Mouse (Mus musculus) limb, embryonic 13.5 days (tissue): ENCODE results near the gene Gm1113. TPM values are rescaled to one million over a fixed set of nuclear protein-coding genes. Genes with fewer than 3 reads are reported as not detected.

Source experiments
- ATAC-seq: fragments of 200-750 bp; cut with Nextera tagmentation; 2 replicates; pipeline ENCODE4 v1.8.0; 2017; ENCODE audit warnings: low read depth, moderate number of reproducible peaks, moderate TSS enrichment; ENCODE audit not compliant: low FRiP score
- H3K27ac ChIP-seq: fragments of 300-500 bp; sonication (generic); 2 replicates; pipeline ENCODE4 v1.5.1; 2015; ENCODE audit warnings: inconsistent platforms, mild to moderate bottlenecking, moderate library complexity
- H3K27me3 ChIP-seq: fragments of 300-500 bp; sonication (generic); 2 replicates; pipeline ENCODE4 v1.6.1; 2015; ENCODE audit warnings: mild to moderate bottlenecking, inconsistent platforms
- H3K36me3 ChIP-seq: fragments of 300-500 bp; sonication (generic); 2 replicates; pipeline ENCODE4 v1.6.1; 2015; ENCODE audit warnings: inconsistent platforms, mild to moderate bottlenecking, moderate library complexity
- H3K4me1 ChIP-seq: fragments of 300-500 bp; sonication (generic); 2 replicates; pipeline ENCODE4 v1.6.1; 2015; ENCODE audit warnings: inconsistent platforms
- H3K4me2 ChIP-seq: fragments of 300-500 bp; sonication (generic); replicated peaks from 2 replicates; pipeline ENCODE4 v1.6.1; 2015; ENCODE audit warnings: inconsistent platforms, mild to moderate bottlenecking, moderate library complexity
- H3K4me3 ChIP-seq: fragments of 300-500 bp; sonication (generic); 2 replicates; pipeline ENCODE4 v1.5.1; 2015; ENCODE audit warnings: moderate library complexity, mild to moderate bottlenecking, inconsistent platforms
- H3K9ac ChIP-seq: fragments of 300-500 bp; sonication (generic); 2 replicates; pipeline ENCODE4 v1.6.1; 2015; ENCODE audit warnings: mild to moderate bottlenecking, inconsistent platforms
- H3K9me3 ChIP-seq: fragments of 300-500 bp; sonication (generic); 2 replicates; pipeline ENCODE4 v1.6.1; 2016; ENCODE audit warnings: inconsistent platforms
- WGBS: fragments of 180-500 bp; shearing (Covaris S2); methylation state at CpG from one replicate; pipeline ENCODE4 v1.1.7; 2015; 5-methylcytosine and 5-hydroxymethylcytosine counted together
- polyA plus RNA-seq: library from polyadenylated mRNA; unstranded; fragments of >200 nt; fragmentation: Nextera tagmentation; extraction: Ambion mirVana; gene quantifications from 2 replicates; pipeline ENCODE4 v1.2.1, GENCODE M21; 2015

Gene Gm1113
- polyA plus RNA-seq, 1 experiment from 2014 or later = not detected

- no peak overlapping the region for H3K4me3 ChIP-seq
- H3K9me3 ChIP-seq = no peaks in the 10 kb centered on the region
- H3K4me2 ChIP-seq = no peak overlapping the region
- peaks cover 77% of the 10 kb centered on the region for H3K36me3 ChIP-seq
- no peaks in the 10 kb centered on the region for H3K27me3 ChIP-seq
- no peak overlapping the region for H3K9ac ChIP-seq
- peaks cover 39% of the 10 kb centered on the region for H3K4me1 ChIP-seq
- WGBS = 54% methylated on average over 7 of the region's 7 CpGs
- ATAC-seq = no peak
- H3K27ac ChIP-seq = no peak overlapping the region
Measured at GRCm38 (mm10) chr9:35493033-35493732, 24.9 kb downstream of the Gm1113 start.

- H3K4me3 ChIP-seq = no peak overlapping the region
- no peaks in the 10 kb centered on the region for H3K27me3 ChIP-seq
- H3K9ac ChIP-seq = no peak overlapping the region
- 0 out of 2 replicates have a peak, but pooled peaks have one; percentile 51 for ATAC-seq
- peaks cover 37% of the 10 kb centered on the region for H3K4me1 ChIP-seq
- 72% methylated on average over 11 of the region's 11 CpGs for WGBS
- peak overlapping the region; percentile 67; the same call in 1 of the 2 replicates for H3K27ac ChIP-seq
- H3K36me3 ChIP-seq = peaks cover 79% of the 10 kb centered on the region
- no peak overlapping the region for H3K4me2 ChIP-seq
- H3K9me3 ChIP-seq = no peaks in the 10 kb centered on the region
Measured at GRCm38 (mm10) chr9:35491109-35491866, 26.8 kb downstream of the Gm1113 start.

- Histone ChIP-seq H3K4me1 (peaks cover 34% of the 10 kb centered on the region), H3K9ac (no peak overlapping the region), H3K4me3 (no peak overlapping the region), H3K9me3 (no peaks in the 10 kb centered on the region), H3K27ac (no peak overlapping the region), H3K27me3 (no peaks in the 10 kb centered on the region), H3K36me3 (peaks cover 86% of the 10 kb centered on the region), H3K4me2 (no peak overlapping the region)
- ATAC-seq = no peak
- 91% methylated on average over 4 of the region's 4 CpGs for WGBS
Measured at GRCm38 (mm10) chr9:35488496-35488895, 29.6 kb downstream of the Gm1113 start.

GRCm38 (mm10) chr9:35486616-35487015 is 31.5 kb downstream of the Gm1113 start:
- Histone ChIP-seq H3K36me3 (peaks cover 94% of the 10 kb centered on the region), H3K4me2 (no peak overlapping the region), H3K9ac (no peak overlapping the region), H3K27ac (no peak overlapping the region), H3K27me3 (no peaks in the 10 kb centered on the region), H3K4me3 (no peak overlapping the region), H3K4me1 (peaks cover 37% of the 10 kb centered on the region), H3K9me3 (no peaks in the 10 kb centered on the region)
- ATAC-seq = no peak
- 77% methylated on average over 13 of the region's 13 CpGs for WGBS

- Histone ChIP-seq H3K9me3 (no peaks in the 10 kb centered on the region), H3K27ac (no peak overlapping the region), H3K4me2 (no peak overlapping the region), H3K36me3 (peaks cover 96% of the 10 kb centered on the region), H3K27me3 (no peaks in the 10 kb centered on the region), H3K4me3 (no peak overlapping the region), H3K9ac (no peak overlapping the region), H3K4me1 (peaks cover 32% of the 10 kb centered on the region)
- WGBS = 79% methylated on average over 3 of the region's 3 CpGs
- ATAC-seq = no peak
Measured at GRCm38 (mm10) chr9:35483949-35484348, 34.1 kb downstream of the Gm1113 start.

GRCm38 (mm10) chr9:35482014-35482898 is 35.8 kb downstream of the Gm1113 start:
- H3K9me3 ChIP-seq = no peaks in the 10 kb centered on the region
- H3K4me2 ChIP-seq = no peak overlapping the region
- ATAC-seq = 0 out of 2 replicates have a peak, but pooled peaks have one; percentile 41
- no peak overlapping the region for H3K9ac ChIP-seq
- no peaks in the 10 kb centered on the region for H3K27me3 ChIP-seq
- H3K27ac ChIP-seq = peak overlapping the region; percentile 33; the same call in 1 of the 2 replicates
- peaks cover 95% of the 10 kb centered on the region for H3K36me3 ChIP-seq
- WGBS = 53% methylated on average over 13 of the region's 13 CpGs
- peaks cover 31% of the 10 kb centered on the region for H3K4me1 ChIP-seq
- H3K4me3 ChIP-seq = no peak overlapping the region

- Histone ChIP-seq H3K4me2 (no peak overlapping the region), H3K9me3 (no peaks in the 10 kb centered on the region), H3K27me3 (no peaks in the 10 kb centered on the region), H3K4me3 (no peak overlapping the region), H3K36me3 (peaks cover 91% of the 10 kb centered on the region), H3K4me1 (peaks cover 22% of the 10 kb centered on the region), H3K9ac (no peak overlapping the region), H3K27ac (no peak overlapping the region)
- no peak for ATAC-seq
- WGBS = 96% methylated on average over 6 of the region's 6 CpGs
Measured at GRCm38 (mm10) chr9:35479456-35479855, 38.6 kb downstream of the Gm1113 start.

GRCm38 (mm10) chr9:35475394-35475793 is 42.7 kb downstream of the Gm1113 start:
- Histone ChIP-seq H3K9me3 (no peaks in the 10 kb centered on the region), H3K4me1 (no peaks in the 10 kb centered on the region), H3K9ac (no peak overlapping the region), H3K4me3 (no peak overlapping the region), H3K27ac (no peak overlapping the region), H3K36me3 (peaks cover 89% of the 10 kb centered on the region), H3K4me2 (no peak overlapping the region), H3K27me3 (no peaks in the 10 kb centered on the region)
- ATAC-seq = no peak
- 88% methylated on average over 7 of the region's 7 CpGs for WGBS

- H3K9me3 ChIP-seq = no peaks in the 10 kb centered on the region
- H3K36me3 ChIP-seq = peaks cover 90% of the 10 kb centered on the region
- no peak overlapping the region for H3K4me2 ChIP-seq
- no peak overlapping the region for H3K4me3 ChIP-seq
- no peak overlapping the region for H3K27ac ChIP-seq
- H3K9ac ChIP-seq = no peak overlapping the region
- no peaks in the 10 kb centered on the region for H3K4me1 ChIP-seq
- ATAC-seq = no peak; the same call in 1 of the 2 replicates
- no peaks in the 10 kb centered on the region for H3K27me3 ChIP-seq
- WGBS = 84% methylated on average over 10 of the region's 10 CpGs
Measured at GRCm38 (mm10) chr9:35474104-35474724, 43.9 kb downstream of the Gm1113 start.

GRCm38 (mm10) chr9:35468913-35469312 is 49.2 kb downstream of the Gm1113 start:
- peaks cover 71% of the 10 kb centered on the region for H3K36me3 ChIP-seq

GRCm38 (mm10) chr9:35467264-35467817 is 50.7 kb downstream of the Gm1113 start:
- 60% methylated on average over 8 of the region's 8 CpGs for WGBS

More at GRCm38 (mm10) chr9:35468913-35469312, 49.2 kb downstream of the Gm1113 start:
- Histone ChIP-seq H3K27ac (no peak overlapping the region), H3K4me1 (peaks cover 24% of the 10 kb centered on the region), H3K9ac (no peak overlapping the region), H3K9me3 (no peaks in the 10 kb centered on the region), H3K4me2 (no peak overlapping the region), H3K27me3 (no peaks in the 10 kb centered on the region), H3K4me3 (no peak overlapping the region)
- ATAC-seq = no peak

More at GRCm38 (mm10) chr9:35467264-35467817, 50.7 kb downstream of the Gm1113 start:
- H3K4me2 ChIP-seq = no peak overlapping the region
- H3K36me3 ChIP-seq = peaks cover 69% of the 10 kb centered on the region
- H3K27me3 ChIP-seq = no peaks in the 10 kb centered on the region
- H3K9ac ChIP-seq = no peak overlapping the region
- H3K9me3 ChIP-seq = no peaks in the 10 kb centered on the region
- H3K4me1 ChIP-seq = peaks cover 24% of the 10 kb centered on the region
- H3K4me3 ChIP-seq = no peak overlapping the region
- no peak for ATAC-seq
- no peak overlapping the region for H3K27ac ChIP-seq
